Mouse (Mus musculus) ES-E14 (cell line): ENCODE results near the gene Baiap2l1. TPM values are rescaled to one million over a fixed set of nuclear protein-coding genes. Genes with fewer than 3 reads are reported as not detected.

Source experiments
- DNase-seq: peaks from one replicate; pipeline ENCODE4 v3.0.0-alpha.2; 2013; ENCODE audit warnings: low read depth, low spot score
- H3K27ac ChIP-seq: 2 replicates; pipeline ENCODE4 v1.5.1; 2012; ENCODE audit warnings: low read depth, mild to moderate bottlenecking, low read length, moderate library complexity, mixed read lengths; ENCODE audit not compliant: poor library complexity, insufficient read depth, severe bottlenecking
- H3K36me3 ChIP-seq: 2 replicates; pipeline ENCODE4 v1.6.1; 2012; ENCODE audit warnings: mild to moderate bottlenecking, low read length, moderate library complexity, mixed read lengths; ENCODE audit not compliant: control insufficient read depth, poor library complexity, insufficient read depth, severe bottlenecking
- H3K4me1 ChIP-seq, 2 experiments: fragments of 150-350 bp in 1 of 2; sonication (generic) in 1 of 2; 2 replicates each; pipeline ENCODE4 v1.6.1; 2012; ENCODE audit warnings: low read length in 2 of 2, mild to moderate bottlenecking in 1 of 2, mixed read lengths in 1 of 2; ENCODE audit not compliant: control insufficient read depth in 2 of 2, insufficient read depth in 2 of 2, poor library complexity in 1 of 2
- H3K4me3 ChIP-seq, 2 experiments: fragments of 150-350 bp in 1 of 2; sonication (generic) in 1 of 2; 2 replicates each; pipeline ENCODE4 v1.5.1; 2012; ENCODE audit warnings: low read length in 2 of 2, low read depth in 1 of 2, mild to moderate bottlenecking in 1 of 2, mixed read lengths in 1 of 2; ENCODE audit not compliant: insufficient read depth in 1 of 2, poor library complexity in 1 of 2, severe bottlenecking in 1 of 2
- H3K9ac ChIP-seq: 2 replicates; pipeline ENCODE4 v1.6.1; 2012; ENCODE audit warnings: low read depth, mild to moderate bottlenecking, low read length, mixed read lengths; ENCODE audit not compliant: poor library complexity, insufficient read depth, severe bottlenecking
- H3K9me3 ChIP-seq: fragments of 150-350 bp; sonication (generic); 2 replicates; pipeline ENCODE4 v1.6.1; 2012; ENCODE audit warnings: low read depth, mild to moderate bottlenecking, low read length; ENCODE audit not compliant: control insufficient read depth, insufficient read depth
- CHD2 ChIP-seq: IDR thresholded peaks from 2 replicates; pipeline ENCODE4 v1.6.1; 2014; ENCODE audit warnings: mild to moderate bottlenecking, low read depth, low read length, inconsistent platforms
- HCFC1 ChIP-seq: IDR thresholded peaks from 2 replicates; pipeline ENCODE4 v1.6.1; 2012; ENCODE audit warnings: low read length, inconsistent platforms, borderline replicate concordance; ENCODE audit not compliant: insufficient read depth
- MAFK ChIP-seq: IDR thresholded peaks from 2 replicates; pipeline ENCODE4 v1.6.1; 2014; ENCODE audit warnings: mild to moderate bottlenecking, low read depth, low read length, inconsistent platforms; ENCODE audit not compliant: insufficient read depth
- ZC3H11A ChIP-seq: IDR thresholded peaks from 2 replicates; pipeline ENCODE4 v1.6.1; 2012; ENCODE audit warnings: low read depth, mild to moderate bottlenecking, inconsistent platforms, low read length, borderline replicate concordance
- ZNF384 ChIP-seq: IDR thresholded peaks from 2 replicates; pipeline ENCODE4 v1.6.1; 2012; ENCODE audit warnings: low read depth, low read length, inconsistent platforms
- in situ Hi-C, 2 experiments: fragments of 600-800 bp; cut with MboI; formaldehyde crosslinking; loops; one replicate each; pipeline ENCODE4 v1.15.1; 2025; ENCODE audit warnings: low sequenced_read_pairs in 2 of 2, inconsistent platforms in 1 of 2; ENCODE audit not compliant: unreplicated experiment in 2 of 2
- total RNA-seq: library from RNA; depleted of rRNA; stranded (reverse); fragments of 300-350 nt; gene quantifications from 2 replicates; pipeline ENCODE4 v1.2.3, GENCODE M21; 2012

Baiap2l1 gene
- total RNA-seq, 1 experiment: 1.4 TPM

DNA sequence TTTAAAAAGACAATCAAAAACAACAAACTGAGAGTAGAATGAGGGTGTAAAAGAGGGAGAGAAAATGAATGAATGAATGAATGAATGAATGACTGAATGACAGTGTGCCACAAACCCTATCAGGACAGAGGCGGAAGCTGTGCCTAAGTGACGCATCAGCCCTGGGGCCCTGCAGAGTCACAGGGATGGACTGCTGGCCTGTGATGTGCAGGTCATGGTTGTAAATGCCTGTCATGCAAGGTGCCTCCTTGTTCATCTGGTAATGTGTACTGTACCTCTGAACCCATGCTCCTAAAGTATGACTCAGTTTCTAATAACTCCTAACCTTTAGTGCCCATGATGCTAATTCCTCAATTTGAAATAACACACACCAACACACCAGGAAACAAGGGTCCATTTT, 54.8 kb downstream of the Baiap2l1 start:
- H3K9me3 ChIP-seq: 0 out of 2 replicates have a peak, but pooled peaks cover 2% of the 10 kb centered on the region
- in situ Hi-C loops: no loop called here
- no peaks in the 10 kb centered on the region for H3K36me3 ChIP-seq
- H3K9ac ChIP-seq: no peak overlapping the region
- no peaks in the 10 kb centered on the region for H3K4me1 ChIP-seq
- DNase-seq: no peak
- H3K4me3 ChIP-seq: no peak overlapping the region
- no peak for TF ChIP-seq CHD2
- no peak overlapping the region for H3K27ac ChIP-seq

DNA sequence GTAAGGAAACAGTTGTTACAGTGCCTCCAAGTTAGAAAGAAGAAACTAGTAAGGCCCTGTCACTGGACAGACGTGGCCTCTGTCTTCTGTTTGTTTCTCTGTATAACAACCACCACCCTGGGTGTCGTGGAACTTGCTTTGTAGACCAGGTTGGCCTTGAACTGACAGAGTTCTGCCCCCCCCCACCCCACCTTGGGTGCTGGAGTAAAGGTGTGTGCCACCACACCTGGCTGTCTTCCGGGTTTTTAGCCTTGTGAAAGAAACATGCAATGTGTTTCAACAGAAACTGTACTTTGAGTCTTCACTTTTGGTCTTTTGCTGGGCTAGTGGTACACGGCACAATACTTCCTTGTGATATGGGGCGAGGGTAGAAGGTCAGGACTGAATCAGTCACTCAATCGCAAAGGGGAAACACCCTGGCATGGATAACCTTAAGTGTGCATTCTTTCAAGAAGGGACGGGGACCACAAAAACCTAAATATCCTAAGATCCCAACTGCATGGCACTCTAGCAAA, 61.8 kb downstream of the Baiap2l1 start:
- H3K9me3 ChIP-seq: no peaks in the 10 kb centered on the region
- H3K4me1 ChIP-seq: no peaks in the 10 kb centered on the region
- no peak overlapping the region for H3K9ac ChIP-seq
- no peak overlapping the region for H3K4me3 ChIP-seq
- no peaks in the 10 kb centered on the region for H3K36me3 ChIP-seq
- DNase-seq: no peak
- no peak overlapping the region for H3K27ac ChIP-seq
- in situ Hi-C loops: no loop called here
- TF ChIP-seq ZC3H11A (no peak), HCFC1 (no peak), CHD2 (no peak), ZNF384 (no peak)

DNA sequence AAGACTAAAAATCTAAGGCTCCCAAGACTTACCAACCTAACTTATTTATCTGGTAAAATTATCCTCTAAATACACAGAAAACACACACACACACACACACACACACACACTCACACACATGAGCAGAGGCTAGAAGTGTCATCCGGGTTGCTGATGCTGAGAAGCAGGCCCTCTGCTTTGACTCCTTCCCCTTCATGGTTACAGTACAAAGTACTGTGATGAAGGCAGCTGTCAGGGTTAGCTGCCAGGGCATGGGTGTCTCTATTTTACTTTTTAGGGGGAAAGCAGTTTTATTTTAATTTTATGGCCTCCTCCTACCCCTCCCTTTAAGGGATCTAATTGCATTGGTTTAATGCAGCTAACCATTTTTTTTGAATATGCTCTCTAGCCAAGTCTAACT, 62.6 kb downstream of the Baiap2l1 start:
- Histone ChIP-seq H3K27ac (no peak overlapping the region), H3K9me3 (no peaks in the 10 kb centered on the region), H3K36me3 (no peaks in the 10 kb centered on the region), H3K9ac (no peak overlapping the region), H3K4me3 (no peak overlapping the region), H3K4me1 (no peaks in the 10 kb centered on the region)
- in situ Hi-C loops: no loop called here
- no peak for DNase-seq
- no peak for TF ChIP-seq ZNF384
- no peak for TF ChIP-seq HCFC1
- TF ChIP-seq ZC3H11A: no peak
- no peak for TF ChIP-seq CHD2
- TF ChIP-seq MAFK: no peak

DNA sequence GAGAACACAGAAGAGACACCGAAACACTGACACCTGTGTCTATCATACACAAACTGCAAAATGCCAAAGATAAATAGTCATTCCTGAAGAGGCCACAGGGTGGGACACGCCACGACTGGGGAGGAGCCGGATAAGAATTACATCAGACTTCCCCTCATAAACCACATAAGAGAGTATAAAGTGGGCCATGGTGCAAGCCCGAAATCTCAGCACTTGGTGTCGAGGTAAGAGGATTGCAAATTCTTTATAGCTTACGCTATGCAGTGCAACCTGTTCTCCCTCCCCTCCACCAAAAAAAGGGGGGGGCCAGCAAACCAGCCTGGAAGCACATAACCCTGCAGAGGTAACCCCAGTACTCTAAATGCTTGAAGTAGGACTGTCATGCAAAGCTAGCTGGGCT, 63.0 kb downstream of the Baiap2l1 start:
- H3K27ac ChIP-seq: no peak overlapping the region
- H3K36me3 ChIP-seq: no peaks in the 10 kb centered on the region
- in situ Hi-C loops: no loop called here
- TF ChIP-seq MAFK (no peak), HCFC1 (no peak), ZC3H11A (no peak), ZNF384 (no peak), CHD2 (no peak)
- DNase-seq: no peak
- no peaks in the 10 kb centered on the region for H3K9me3 ChIP-seq
- no peak overlapping the region for H3K4me3 ChIP-seq
- H3K9ac ChIP-seq: no peak overlapping the region
- no peaks in the 10 kb centered on the region for H3K4me1 ChIP-seq

DNA sequence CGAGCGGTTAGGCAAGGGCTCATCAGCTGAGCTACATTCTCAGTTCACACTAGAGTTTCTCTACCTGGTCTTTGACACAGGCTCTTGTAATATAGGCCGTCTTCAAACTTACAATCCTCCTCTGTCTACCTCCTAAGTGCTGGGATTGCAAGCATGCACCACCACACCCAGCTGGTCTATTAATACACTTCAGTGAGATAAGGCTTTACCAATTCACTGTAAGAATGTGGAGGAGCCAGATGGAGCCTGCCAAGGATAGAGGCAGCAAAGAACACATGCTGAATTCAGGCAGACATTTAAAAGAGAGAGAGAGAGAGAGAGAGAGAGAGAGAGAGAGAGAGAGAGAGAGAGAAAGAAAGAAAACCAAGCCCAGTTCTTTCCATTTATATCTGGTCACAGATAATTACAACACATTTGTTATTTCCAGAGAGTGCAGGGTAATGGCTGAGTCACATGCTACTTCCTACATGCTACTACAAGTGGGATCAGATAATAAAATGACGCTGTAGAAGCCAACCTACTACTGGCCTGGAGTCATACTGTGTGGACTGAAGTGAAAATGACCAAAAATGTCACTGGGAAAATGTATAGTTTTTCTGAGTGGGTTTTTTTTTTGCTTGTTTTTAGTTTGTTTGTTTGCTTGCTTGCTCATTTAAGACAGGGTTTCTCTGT, 68.0 kb downstream of the Baiap2l1 start:
- in situ Hi-C loops: no loop called here
- TF ChIP-seq MAFK (no peak), CHD2 (no peak), ZC3H11A (no peak), ZNF384 (no peak), HCFC1 (no peak)
- Histone ChIP-seq H3K27ac (no peak overlapping the region), H3K9me3 (no peaks in the 10 kb centered on the region), H3K9ac (no peak overlapping the region), H3K4me1 (no peaks in the 10 kb centered on the region), H3K36me3 (no peaks in the 10 kb centered on the region), H3K4me3 (no peak overlapping the region)
- no peak for DNase-seq
